Mouse (Mus musculus) gastrocnemius, adult 2 months (tissue): ENCODE measurements around the gene Slc22a28. TPM values are rescaled to one million over a fixed set of nuclear protein-coding genes. Genes with fewer than 3 reads are reported as not detected.
"Not testable (repeated sequence)": the region's sequence is repeated elsewhere in the genome, so short reads cannot be mapped to it uniquely, and the experiment has no call there.

Source experiments
- DNase-seq: peaks from one replicate; pipeline ENCODE4 v3.0.0; 2022
- H3K27ac ChIP-seq: fragments of 200-600 bp; 2 replicates; pipeline ENCODE4 v1.8.1; 2022; ENCODE audit warnings: mild to moderate bottlenecking
- H3K4me3 ChIP-seq: fragments of 200-600 bp; 2 replicates; pipeline ENCODE4 v1.8.1; 2022; ENCODE audit warnings: mild to moderate bottlenecking, moderate library complexity
- CTCF ChIP-seq: fragments of 200-600 bp; IDR thresholded peaks from 2 replicates; pipeline ENCODE4 v1.8.1; 2022; ENCODE audit warnings: antibody characterized with exemption, mild to moderate bottlenecking, moderate library complexity
- intact Hi-C: fragments of 180-260 bp; cut with DNase I; formaldehyde crosslinking; loops from one replicate; pipeline ENCODE4 v1.15.1; 2025
- long read RNA-seq, 2 experiments: library from polyadenylated mRNA; stranded (forward); transcript quantifications; one replicate each; pipeline ENCODE4 v2.0.0; 2021
- total RNA-seq, 2 experiments: library from RNA; stranded (reverse); gene quantifications; 2 replicates each; pipeline ENCODE4 v1.2.3; 2021

Slc22a28 gene
- total RNA-seq: not detected
- long read RNA-seq, experiment 1: 0 reads
- long read RNA-seq, experiment 2: 0 reads

- DNase-seq, H3K4me3 ChIP-seq, H3K27ac ChIP-seq: not testable (repeated sequence)
- intact Hi-C loops: loop anchor here (10.0 kb wide), 1 partner anchor 283 kb away; no protein-coding TSS in a partner anchor
Measured at GRCm38 (mm10) chr19:8131881-8132280, at the start of gene Slc22a28. Gene Slc22a28 (minus strand): TSS chr19:8131982.

GRCm38 (mm10) chr19:8148787-8149523 lies 17.2 kb upstream of the Slc22a28 start:
- H3K27ac ChIP-seq: no peak overlapping the region
- no peak for TF ChIP-seq CTCF
- intact Hi-C loops: no loop called here
- H3K4me3 ChIP-seq: no peak overlapping the region
- DNase-seq: no peak

- H3K4me3 ChIP-seq, H3K27ac ChIP-seq, intact Hi-C loops, DNase-seq: not testable (repeated sequence)
Measured at GRCm38 (mm10) chr19:8142716-8143115, 10.9 kb upstream of the Slc22a28 start.

GRCm38 (mm10) chr19:8134127-8134841 lies 2.5 kb upstream of the Slc22a28 start:
- intact Hi-C loops: loop anchor here (10.0 kb wide), 1 partner anchor 281 kb away; no protein-coding TSS in a partner anchor
- not testable (repeated sequence) for H3K27ac ChIP-seq, H3K4me3 ChIP-seq, DNase-seq

GRCm38 (mm10) chr19:8019904-8020349 lies 111.9 kb downstream of the Slc22a28 start:
- no peak for DNase-seq
- intact Hi-C loops: no loop called here
- Histone ChIP-seq H3K27ac (no peak overlapping the region), H3K4me3 (0 out of 2 replicates have a peak overlapping the region, but pooled peaks have one; percentile 13)
- no peak for TF ChIP-seq CTCF

- DNase-seq, intact Hi-C loops: not testable (repeated sequence)
- H3K27ac ChIP-seq: 0 out of 2 replicates have a peak overlapping the region, but pooled peaks have one; percentile 3
- 0 out of 2 replicates have a peak overlapping the region, but pooled peaks have one; percentile 13 for H3K4me3 ChIP-seq
Measured at GRCm38 (mm10) chr19:8019329-8019851, 112.4 kb downstream of the Slc22a28 start.

GRCm38 (mm10) chr19:8018535-8018934 lies 113.2 kb downstream of the Slc22a28 start:
- intact Hi-C loops, DNase-seq, H3K27ac ChIP-seq, H3K4me3 ChIP-seq: not testable (repeated sequence)

Other genes with a start within 250 kb of the Slc22a28 start
- not detected for gene Slc22a27, start 166.0 kb downstream of the Slc22a28 start, total RNA-seq
- gene Slc22a29, start 86.9 kb upstream of the Slc22a28 start, total RNA-seq: not detected